Mouse (Mus musculus): ENCODE measurements around the gene Casp9.

Gene Casp9

DNA sequence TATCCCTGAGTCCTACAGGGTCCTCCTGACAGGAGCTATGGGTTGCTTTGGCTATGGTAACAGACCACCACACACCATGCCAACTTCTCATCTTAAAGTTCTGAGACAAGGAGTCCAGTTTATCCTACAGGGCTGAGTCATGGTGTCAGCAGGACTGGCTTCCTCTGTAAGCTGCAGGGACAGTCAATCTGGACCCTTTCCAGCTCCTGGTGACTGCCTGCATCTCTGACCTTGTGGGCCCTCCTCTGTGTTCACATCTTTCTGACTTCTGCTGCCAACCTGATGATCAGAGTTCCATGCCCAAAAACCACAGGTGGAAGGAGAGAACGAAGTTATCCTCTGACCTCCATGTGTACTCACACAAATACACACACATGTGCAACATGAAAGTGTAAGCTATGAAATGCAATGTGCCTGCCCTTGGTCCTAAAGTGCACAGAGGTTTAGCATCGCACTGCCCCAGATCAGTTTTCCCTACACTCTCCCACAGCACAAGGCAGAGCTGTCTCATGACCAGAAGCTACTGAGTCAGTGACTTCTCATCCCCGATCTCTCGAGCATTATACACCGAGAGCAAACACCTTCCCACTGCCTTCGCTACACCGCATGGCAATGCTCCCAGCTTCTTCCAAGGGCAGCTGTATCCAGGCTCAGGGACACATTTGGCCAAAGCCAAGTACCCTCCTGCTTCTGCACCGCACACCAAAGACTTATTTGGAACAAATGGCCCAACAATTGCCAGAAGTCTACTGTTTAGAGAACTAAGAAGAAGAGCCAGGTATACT lies 12.0 kb upstream of the Casp9 start:
- DNase-seq = no peak

DNA sequence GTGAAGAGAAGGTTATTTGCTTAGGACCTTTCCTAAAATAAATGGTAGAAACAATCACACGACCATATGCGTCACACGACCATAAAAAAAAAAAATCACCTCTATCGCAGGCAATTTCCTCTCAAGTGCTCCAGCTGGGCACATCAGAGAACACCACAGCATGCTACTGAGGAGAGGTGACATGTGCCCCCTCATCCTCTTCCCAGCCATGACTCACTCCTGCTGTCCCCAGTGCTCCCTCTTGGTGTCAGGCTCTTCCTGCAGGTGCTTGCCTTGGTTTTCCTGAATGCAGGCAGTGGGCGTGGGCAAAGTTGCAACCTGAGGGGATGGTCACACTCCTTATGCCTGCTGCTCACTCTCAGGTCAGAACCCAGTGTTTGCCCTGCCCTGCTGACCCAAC lies 8.6 kb upstream of the Casp9 start:
- no peak for DNase-seq

DNA sequence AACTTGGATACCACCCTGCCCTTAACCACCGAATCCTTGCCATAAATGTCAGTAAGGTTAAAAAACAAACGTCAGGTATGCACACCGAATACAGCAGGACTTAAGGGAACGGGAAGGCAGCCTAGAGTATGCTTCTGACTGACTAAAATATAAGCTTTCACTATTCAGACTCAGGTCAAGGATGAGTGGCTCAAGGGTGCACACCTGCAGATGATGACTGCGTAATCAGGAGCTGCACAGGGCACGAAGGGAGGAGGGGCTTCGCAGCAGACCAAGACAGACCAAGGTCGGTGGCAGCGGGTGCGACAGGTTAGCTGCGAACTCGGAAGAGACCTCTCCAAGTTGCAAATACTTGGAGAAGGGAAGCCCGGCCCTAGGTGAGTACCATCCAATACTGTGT lies 7.3 kb upstream of the Casp9 start:
- peak in 1 of 2 experiments; percentile 30 for DNase-seq

DNA sequence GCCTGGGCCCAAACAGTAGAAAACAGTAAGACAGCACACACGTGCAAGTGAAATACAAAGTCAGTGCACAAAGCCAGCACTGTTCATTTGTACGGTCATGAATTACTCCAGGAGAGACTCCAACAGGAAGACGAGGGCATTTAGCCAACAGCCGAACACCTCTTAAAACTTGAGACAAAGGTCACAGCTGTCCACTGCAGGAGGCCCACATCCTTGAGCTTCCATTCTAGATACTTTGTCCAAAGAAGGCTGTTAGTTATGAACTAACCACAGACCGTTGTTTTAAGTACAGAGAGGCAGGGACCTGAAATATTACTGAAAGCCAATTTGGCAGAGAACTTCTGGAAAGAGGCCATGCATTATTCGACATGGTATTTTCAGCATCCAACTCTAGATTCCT lies 6.4 kb upstream of the Casp9 start:
- peak in 1 of 2 experiments; percentile 33 for DNase-seq

DNA sequence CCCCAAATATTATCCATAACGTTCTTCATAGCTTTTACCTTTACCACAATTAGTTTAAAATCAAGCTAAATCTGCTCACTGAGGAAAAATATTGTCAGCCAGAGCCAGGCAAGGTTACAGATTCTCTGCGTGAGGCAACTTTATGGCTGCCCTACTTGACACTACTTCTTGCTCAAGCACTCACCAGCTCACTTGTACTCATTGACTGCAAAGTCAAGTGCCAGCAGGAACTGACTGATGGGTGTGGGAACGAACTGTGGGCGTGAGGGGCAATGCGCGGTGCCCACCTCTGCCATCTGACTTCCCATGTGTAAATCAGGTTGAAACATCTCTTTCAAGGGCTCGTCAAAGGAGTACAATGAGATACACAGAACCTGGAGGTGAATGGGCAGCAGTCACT lies 6.0 kb upstream of the Casp9 start:
- no peak for DNase-seq

DNA sequence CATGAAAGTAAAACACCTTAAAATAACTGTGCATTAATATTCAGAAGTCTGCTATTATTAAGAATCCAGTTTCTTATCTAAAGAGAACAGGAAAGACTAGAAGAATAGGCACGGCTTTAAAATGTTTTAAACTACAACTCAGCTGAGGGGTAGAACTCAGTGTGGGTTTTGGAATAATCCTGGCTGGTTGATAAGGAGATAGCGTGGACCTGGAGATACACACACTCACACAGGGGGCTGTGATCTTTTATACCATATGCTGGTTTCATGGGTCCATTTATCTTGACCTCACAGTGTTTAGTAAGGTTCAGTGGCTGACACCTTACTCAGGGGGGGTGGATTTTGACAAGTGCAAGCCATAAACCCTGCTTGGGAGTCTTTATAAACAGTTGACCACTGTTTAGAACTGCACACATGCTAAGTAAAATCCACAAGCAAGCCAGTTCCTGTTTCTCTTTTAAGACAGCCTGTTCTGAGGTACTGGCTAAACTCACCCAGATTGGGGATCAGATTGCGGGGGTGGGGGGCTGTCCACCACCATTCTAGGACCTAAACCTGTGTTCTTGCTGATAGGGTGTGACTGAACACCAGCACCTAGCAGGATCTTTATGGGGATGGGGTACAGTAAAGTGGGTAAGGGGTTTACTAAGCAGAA lies 3.7 kb upstream of the Casp9 start:
- DNase-seq = peak in 1 of 2 experiments; percentile 25

DNA sequence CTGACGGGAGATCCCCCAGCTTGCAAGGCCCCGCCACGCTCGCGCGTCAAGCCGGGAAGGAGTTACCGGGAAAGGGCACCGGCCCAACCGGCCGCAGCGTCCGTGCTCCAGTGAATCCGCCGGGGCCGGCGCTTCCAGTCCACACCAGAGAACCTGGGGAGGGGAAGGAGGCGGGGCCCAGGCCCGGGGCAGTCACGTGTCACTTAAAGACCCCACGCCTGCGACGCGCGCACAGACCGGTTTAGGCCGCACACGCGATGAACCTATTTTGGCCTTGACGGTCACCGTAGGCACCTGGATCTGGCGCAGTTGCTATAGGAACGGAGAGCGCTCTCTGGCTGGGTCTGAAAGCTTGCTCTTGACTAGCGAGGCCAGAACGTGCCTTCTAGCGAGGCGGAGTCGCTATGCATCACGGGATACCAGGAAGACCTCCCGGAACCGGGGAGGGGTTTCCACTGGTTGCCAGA lies 2.9 kb upstream of the Casp9 start, which contains the start of gene Dnajc16:
Dnajc16 (minus strand) TSS at position 408 of the 467 bp plus-strand sequence.
- DNase-seq = peak; percentile 96 to 98

DNA sequence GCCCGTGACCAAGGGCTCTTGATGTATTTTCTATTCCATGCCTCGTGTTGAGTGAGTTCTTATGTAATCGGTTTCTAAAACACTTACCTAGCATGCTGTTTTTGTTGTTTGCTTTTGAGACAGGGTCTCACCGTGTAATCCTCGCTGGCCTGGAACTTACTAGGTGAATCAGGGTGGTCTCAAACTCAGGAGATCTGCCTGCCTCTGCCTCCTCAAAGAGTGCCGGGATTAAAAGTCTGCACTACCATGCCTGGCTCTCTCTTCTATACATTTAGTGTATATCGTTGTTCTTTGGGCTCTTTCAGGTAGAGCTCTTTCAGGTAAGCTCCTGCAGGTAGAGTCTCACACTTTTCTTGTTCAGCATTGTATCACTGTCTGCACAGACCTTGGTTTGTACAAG lies 1.9 kb upstream of the Casp9 start:
- DNase-seq = no peak

DNA sequence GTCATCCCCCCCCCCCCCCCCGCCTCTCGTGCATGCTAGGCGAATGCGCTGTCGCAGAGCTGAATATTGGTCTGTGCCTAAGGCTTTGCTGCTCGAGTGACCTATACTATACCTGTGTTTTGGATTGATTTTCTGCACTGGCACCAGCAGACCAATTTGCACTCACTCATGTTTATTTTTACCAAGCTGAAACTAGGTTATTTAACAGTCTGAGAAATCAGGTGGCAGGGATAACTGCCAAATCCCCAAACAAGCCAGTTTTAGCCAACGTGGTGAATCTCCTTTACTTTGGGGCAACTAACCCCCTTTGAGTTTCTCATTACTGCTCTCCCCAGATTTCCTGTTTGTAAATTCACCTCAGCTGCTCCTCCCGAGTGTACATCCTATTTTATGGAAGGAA lies 1.5 kb upstream of the Casp9 start:
- no peak for DNase-seq

DNA sequence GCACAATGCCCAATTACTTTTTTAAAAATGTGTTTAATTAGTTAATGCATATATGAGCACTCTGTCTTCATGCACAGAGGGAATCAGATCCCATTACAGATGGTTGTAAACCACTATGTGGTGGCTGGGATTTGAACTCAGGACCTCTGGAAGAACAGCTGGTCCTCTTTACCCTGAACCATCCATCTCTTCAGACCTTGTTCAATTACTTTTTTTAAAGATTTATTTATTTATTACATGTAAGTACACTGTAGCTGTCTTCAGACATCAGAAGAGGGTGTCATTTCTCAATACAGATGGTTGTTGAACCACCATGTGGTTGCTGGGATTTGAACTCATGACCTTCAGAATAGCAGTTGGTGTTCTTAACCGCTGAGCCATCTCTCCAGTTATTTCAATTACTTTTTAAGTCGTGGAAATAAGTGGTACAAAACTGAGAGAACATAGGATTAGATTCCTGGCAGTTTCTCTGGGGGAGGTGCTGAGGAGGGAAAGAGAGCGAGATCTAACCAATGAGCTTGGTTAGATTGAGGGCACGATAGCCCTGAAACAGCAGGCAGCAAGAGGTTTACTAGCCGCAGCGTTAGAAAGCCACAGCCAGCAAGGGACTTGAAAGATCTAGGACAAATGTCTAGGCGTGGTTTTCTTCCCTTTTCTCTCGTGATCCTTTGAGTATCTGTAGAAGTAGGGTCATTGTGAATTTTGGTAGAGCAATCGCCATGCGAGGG lies 694 bp upstream of the Casp9 start:
- no peak for DNase-seq

DNA sequence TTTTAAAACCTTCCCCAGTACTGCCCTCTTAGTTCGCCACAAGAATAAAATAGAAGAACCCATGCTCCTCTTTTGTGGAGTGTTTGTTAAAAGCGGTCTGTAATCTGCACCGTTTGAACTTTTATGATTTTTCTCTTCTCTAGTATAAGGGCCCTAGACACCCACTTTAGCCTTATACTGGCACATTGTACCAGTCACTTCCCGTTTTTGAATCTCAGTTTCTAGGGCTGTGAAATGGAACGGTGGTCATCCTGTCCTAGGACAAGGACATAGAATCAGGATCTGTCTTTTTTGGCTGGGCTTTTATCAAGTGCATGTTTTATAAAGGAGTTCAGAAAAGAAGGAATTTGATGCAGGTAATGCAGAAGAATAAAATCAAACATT lies 732 bp downstream of the Casp9 start:
- DNase-seq = no peak

DNA sequence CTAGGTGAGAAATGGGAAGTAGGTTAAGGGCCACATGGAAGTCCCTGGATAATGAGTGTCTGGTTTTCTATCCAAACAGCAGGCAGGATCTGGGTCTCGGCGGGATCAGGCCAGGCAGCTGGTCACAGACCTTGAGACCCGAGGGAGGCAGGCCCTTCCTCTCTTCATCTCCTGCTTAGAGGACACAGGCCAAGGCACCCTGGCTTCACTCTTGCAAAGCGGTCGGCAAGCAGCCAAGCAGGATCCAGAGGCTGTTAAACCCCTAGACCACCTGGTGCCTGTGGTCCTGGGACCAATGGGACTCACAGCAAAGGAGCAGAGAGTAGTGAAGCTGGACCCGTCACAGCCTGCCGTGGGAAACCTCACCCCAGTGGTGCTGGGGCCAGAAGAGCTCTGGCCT lies 2.9 kb downstream of the Casp9 start:
- DNase-seq = no peak

DNA sequence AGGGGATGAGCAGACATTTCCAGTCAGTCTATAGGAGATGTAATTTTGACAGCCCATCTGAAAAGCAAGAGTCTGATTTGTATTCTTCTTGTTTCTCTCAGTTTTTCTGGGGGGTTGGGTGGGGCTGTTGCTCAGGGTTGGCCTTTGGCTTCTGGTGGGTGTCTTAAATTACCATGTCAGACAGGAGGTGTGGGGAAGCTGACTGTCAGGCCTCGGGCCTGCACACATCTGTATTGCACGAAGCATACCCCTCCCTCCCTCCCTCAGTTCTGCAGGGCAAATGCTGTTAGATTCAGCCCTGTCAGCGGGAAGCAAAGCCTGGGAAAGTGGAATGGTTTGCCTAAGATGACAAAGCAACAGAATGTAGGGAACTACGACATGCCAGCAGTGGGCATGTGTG lies 3.5 kb downstream of the Casp9 start:
- DNase-seq = no peak

DNA sequence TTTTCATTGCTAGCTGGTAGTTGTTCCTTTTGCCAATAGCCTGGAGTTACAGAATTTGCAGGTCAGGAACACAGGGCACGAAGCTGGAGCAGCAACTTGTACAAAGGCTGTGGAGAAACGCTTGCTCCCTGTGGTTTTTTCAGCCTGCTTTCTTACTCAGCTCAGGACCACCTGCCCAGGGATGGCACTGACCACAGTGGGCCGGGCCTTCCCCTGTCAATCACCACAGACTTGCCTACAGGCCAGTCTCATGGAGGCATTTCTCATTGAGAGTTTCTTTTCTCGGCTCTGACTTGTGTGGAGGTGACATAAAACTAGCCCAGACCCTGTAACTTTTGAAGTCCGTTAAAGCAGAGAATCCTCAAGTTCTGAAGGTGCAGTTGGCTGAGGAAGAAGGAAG lies 4.1 kb downstream of the Casp9 start:
- DNase-seq = no peak

DNA sequence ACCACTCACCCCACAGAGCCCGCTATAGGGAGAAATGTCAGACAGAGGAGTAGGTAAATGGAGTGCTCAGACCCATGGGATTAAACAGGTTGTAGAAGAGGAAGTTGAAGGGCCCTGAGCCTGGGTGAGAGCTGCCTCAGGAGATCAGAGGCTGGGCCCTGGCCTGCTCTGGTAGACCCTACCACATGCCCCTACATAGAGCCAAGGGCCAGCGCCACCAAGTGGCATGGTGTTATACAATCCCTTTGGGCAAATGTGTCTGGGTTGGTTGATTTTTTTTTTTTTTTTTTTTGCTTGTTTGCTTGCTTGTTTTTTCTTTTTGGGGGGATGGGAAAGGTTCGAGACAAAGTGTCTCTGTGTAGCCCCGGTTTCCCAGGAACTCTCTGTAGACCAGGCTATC lies 10.7 kb downstream of the Casp9 start:
- no peak for DNase-seq

DNA sequence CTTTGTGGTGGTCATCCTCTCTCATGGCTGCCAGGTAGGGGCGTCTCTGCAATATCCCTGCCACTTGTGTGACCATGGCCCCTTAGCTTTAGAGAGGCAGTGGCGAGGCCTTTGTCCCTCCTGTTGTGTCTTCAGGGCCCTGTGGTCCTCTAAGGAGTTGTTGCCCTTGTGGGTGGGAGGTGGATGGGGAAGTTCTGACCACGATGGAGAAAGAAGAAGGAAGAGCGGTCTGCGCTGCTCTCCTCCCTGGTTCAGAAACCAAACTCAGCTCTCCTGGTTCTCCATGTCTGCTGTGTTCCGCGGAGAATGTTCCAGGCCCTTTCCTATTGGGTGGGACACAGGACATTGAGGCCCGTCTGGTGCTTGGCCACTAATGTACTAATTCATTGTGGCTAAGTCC lies 12.5 kb downstream of the Casp9 start:
- no peak for DNase-seq

DNA sequence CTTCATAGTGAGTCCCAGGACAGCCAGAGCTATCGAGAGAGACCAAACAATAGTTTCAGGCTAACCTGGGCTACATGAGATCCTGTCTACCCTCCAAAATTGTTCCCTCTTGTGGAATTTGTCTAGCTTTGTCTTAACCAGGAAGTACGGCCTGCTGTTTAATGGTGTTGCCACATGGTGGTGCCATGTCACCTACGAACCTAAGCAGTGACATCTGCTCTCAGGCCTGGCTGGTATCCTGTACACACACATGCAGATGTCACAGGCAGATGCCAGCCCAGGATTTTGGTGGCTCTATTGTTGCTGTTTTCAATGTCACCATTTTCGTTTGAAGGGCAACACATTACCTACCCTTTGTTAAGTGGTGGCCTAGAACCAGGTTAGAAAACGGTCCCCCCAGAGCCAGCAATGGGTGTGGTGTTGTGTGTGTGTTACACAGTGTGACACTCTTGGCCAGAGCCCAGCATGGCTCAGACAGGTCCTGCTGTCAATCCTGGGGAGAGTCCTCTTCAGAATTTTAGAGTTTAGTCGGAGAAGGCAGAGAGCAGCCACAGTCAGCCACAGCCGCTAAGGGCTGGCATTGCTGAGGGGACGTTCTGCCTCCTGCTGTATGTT lies 16.5 kb downstream of the Casp9 start:
- peak in 1 of 2 experiments; percentile 20 for DNase-seq

DNA sequence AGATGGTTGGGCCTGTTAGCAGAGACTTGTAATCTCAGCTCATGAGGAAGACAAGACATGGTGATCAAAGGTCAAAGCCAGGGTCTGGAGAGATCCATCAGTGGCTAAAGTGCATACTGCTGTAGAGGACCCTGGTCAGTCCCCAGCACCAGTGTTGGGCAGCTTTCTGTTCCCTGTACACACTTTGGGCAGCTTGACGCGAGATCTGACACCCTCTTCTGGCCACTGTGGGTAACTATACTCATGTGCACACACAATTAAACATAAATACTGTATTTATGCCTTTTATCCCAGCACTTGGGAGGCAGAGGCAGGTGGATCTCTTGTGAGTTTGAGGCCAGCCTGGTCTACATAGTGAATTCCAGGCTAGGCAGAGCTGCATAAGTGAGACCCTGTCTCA lies 17.6 kb downstream of the Casp9 start:
- DNase-seq = no peak

DNA sequence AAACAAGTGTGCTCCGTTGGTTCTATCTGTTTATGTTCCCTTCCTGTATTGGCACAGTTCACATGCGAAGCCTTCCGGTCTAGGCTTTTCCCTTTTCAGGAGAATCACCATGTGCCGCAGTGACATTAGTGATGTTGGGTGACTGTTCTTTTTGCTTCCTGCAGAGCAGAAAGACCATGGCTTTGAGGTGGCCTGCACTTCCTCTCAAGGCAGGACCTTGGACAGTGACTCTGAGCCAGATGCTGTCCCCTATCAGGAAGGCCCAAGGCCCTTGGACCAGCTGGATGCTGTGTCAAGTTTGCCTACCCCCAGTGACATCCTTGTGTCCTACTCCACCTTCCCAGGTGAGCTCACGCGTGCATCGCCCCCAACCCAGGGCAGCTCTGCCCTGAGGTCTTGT lies 18.0 kb downstream of the Casp9 start:
- DNase-seq = peak in 1 of 2 experiments; percentile 24

DNA sequence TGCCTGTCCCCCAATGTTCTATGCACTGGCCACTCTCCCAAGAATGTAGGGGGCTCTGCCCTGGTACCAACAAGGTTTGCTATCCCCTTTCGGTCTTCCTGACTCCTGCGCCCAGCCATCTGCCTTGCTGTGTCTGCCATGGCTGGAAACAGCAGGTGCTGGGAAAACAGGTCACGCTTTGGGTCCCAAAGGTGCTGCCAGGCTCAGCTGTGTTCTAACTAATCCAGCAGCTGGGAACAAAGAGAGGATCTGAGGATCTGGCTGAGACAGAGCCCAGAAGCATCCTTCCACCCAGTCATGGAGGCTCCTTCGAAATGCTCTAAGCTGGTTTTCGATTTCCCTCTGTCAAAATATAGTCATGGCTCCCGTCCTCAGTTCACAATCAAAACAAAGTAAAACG lies 22.9 kb downstream of the Casp9 start:
- no peak for DNase-seq

DNA sequence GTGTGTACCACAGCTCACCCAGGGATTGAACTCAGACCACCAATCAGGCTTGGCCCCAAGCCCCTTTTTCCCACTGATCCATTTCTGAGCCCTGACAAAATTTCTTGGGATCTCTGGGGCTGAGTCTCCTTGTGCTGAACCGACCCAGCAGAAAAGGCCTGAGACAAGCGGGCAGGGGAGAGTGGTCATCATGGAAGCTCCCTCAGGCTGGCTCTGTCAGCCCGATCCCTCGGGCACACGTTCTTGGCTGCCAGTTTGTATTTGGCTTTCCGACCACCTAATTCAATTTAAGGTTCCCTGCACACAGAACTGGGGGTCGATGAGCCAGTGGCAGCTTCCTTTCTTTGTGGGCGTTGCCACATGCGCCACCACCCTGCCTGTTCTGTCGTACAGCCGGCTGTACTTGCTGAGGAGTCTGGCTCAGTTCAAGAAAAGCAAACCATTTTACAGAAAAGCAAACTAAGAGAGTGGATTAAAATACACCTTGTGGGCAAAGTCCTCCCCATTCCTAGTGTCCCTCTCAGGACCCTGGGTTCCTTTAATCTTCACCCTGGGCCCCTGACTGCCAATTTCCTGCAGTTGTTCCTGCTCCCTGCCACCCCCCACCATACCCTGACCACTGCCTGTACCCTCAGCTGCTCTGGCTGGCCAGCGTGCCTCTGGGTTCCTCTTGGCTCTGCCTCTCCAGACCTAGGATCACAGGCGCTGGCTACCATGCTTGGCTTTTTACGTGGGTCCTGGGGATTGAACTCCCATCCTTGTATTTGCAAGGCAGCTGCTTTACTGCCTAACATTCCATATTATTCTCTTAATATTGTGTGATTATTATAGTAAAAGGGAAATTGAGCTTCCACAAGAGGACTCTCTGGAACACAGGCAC lies 23.6 kb downstream of the Casp9 start:
- DNase-seq = no peak

DNA sequence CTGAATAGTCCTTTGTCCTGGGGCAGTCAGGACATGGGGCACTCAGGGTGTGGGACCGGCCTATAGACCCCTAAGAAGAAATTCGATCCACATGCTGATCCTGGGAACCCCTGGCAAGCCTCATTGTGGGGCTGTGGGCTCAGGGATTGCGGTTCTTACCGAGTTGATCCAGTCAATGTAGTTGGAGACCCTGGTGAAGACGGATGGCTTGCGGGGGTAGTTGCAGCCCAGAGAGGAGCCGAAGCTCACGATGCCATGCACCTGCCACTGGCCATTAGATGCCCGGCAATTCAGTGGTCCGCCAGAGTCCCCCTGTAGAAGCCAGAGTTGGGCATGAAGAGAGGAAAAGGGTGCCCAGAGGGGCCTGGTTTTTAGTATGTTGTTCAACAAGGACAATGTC lies 24.3 kb downstream of the Casp9 start:
- no peak for DNase-seq

All from kidney, postnatal 4 days (tissue).